Mouse (Mus musculus) embryonic facial prominence, embryonic 11.5 days (tissue): Measurements from ENCODE around the gene Gns. TPM values are rescaled to one million over a fixed set of nuclear protein-coding genes. Genes with fewer than 3 reads are reported as not detected.

Source experiments
- ATAC-seq: fragments of 200-750 bp; cut with Nextera tagmentation; replicated peaks from 2 replicates; pipeline ENCODE4 v1.8.0; 2017; ENCODE audit warnings: low read depth; ENCODE audit not compliant: insufficient number of reproducible peaks, low FRiP score, low TSS enrichment
- DNase-seq: peaks from one replicate; pipeline ENCODE4 v3.0.0-alpha.2; 2015; ENCODE audit warnings: low spot score
- H3K27ac ChIP-seq: fragments of 300-500 bp; sonication (generic); replicated peaks from 2 replicates; pipeline ENCODE4 v1.5.1; 2014; ENCODE audit warnings: mild to moderate bottlenecking, low read depth, low read length, control low read depth
- H3K27me3 ChIP-seq: fragments of 300-500 bp; sonication (generic); 2 replicates; pipeline ENCODE4 v1.6.1; 2014; ENCODE audit warnings: mild to moderate bottlenecking, low read length, moderate library complexity, mixed read lengths; ENCODE audit not compliant: control insufficient read depth, insufficient read depth
- H3K36me3 ChIP-seq: fragments of 300-500 bp; sonication (generic); replicated peaks from 2 replicates; pipeline ENCODE4 v1.6.1; 2014; ENCODE audit warnings: low read depth, mild to moderate bottlenecking, low read length, moderate library complexity, mixed read lengths; ENCODE audit not compliant: control insufficient read depth, insufficient read depth
- H3K4me1 ChIP-seq: fragments of 300-500 bp; sonication (generic); 2 replicates; pipeline ENCODE4 v1.6.1; 2014; ENCODE audit warnings: low read length, mixed read lengths; ENCODE audit not compliant: control insufficient read depth, insufficient read depth
- H3K4me2 ChIP-seq: fragments of 300-500 bp; sonication (generic); 2 replicates; pipeline ENCODE4 v1.6.1; 2014; ENCODE audit warnings: low read depth, mild to moderate bottlenecking, control low read depth, low read length, moderate library complexity
- H3K4me3 ChIP-seq: fragments of 300-500 bp; sonication (generic); 2 replicates; pipeline ENCODE4 v1.5.1; 2014; ENCODE audit warnings: low read depth, low read length, control low read depth
- H3K9ac ChIP-seq: fragments of 300-500 bp; sonication (generic); replicated peaks from 2 replicates; pipeline ENCODE4 v1.6.1; 2014; ENCODE audit warnings: mild to moderate bottlenecking, control low read depth, low read length
- H3K9me3 ChIP-seq: fragments of 300-500 bp; sonication (generic); replicated peaks from 2 replicates; pipeline ENCODE4 v1.6.1; 2016; ENCODE audit warnings: mild to moderate bottlenecking, low read length, inconsistent platforms, mixed read lengths; ENCODE audit not compliant: control insufficient read depth
- WGBS: fragments of 180-500 bp; shearing (Covaris S2); extraction: QIAGEN DNeasy Blood & Tissue Kit; methylation state at CpG from one replicate; pipeline ENCODE4 v1.1.7; 2014; 5-methylcytosine and 5-hydroxymethylcytosine counted together
- polyA plus RNA-seq: library from polyadenylated mRNA; unstranded; fragments of >200 nt; fragmentation: Nextera tagmentation; extraction: Ambion mirVana; gene quantifications from 2 replicates; pipeline ENCODE4 v1.2.1, GENCODE M21; 2014

Gene Gns
- polyA plus RNA-seq, 1 experiment from 2014 or later: 45.3 TPM

DNA sequence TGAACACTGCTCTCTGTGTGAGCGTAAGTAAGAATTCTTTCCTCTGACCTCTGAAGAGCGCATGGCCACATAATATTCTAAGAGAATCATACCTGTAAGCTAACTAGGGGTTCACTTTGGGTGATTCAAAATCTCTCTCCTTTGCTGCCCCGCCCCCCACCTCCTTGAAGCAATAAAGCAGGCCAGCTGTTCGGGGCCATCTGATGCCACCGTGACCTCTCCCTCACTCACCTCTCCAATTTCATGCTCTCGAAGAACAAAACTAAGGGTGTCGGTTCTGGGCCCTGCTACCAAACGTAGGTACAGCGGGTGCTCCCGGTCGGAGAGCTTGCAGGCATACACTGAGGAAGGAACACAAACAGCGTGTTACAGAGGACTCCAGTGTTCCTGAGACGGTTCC, 49.2 kb downstream of the Gns start:
- Histone ChIP-seq H3K4me3 (no peak overlapping the region), H3K27me3 (no peaks in the 10 kb centered on the region), H3K4me1 (no peaks in the 10 kb centered on the region), H3K27ac (no peak overlapping the region), H3K36me3 (peaks cover 3% of the 10 kb centered on the region), H3K9ac (no peak overlapping the region), H3K4me2 (no peak overlapping the region), H3K9me3 (no peaks in the 10 kb centered on the region)
- ATAC-seq: no peak
- whole genome bisulfite sequencing: 65% methylated on average over 13 of the region's 13 CpGs
- DNase-seq: no peak

DNA sequence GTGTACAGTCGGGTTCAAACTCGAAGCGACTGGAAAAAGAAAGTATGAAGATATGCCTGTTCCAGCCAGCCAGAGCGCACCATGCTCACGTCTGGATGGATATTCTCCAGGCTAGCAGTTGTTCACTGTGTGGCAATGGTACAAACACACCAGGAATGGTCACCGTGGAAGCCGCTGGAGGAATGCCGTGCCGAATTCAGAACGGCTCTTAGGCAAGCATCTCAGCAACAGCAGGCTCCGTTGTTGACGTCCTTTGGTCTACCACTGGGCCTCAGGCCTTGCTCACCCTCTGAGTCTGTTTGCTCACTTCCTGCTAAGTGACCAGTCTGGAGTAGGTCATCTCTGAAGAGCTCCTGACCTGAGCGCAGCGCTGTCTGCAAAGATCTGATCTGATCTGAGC, 53.9 kb downstream of the Gns start:
- no peaks in the 10 kb centered on the region for H3K36me3 ChIP-seq
- no peak overlapping the region for H3K4me3 ChIP-seq
- no peaks in the 10 kb centered on the region for H3K27me3 ChIP-seq
- H3K4me1 ChIP-seq: no peaks in the 10 kb centered on the region; the same call in 1 of the 2 replicates
- H3K27ac ChIP-seq: no peak overlapping the region
- WGBS: 86% methylated on average over 14 of the region's 14 CpGs
- no peak overlapping the region for H3K4me2 ChIP-seq
- H3K9me3 ChIP-seq: no peaks in the 10 kb centered on the region
- DNase-seq: no peak
- no peak overlapping the region for H3K9ac ChIP-seq
- ATAC-seq: no peak

DNA sequence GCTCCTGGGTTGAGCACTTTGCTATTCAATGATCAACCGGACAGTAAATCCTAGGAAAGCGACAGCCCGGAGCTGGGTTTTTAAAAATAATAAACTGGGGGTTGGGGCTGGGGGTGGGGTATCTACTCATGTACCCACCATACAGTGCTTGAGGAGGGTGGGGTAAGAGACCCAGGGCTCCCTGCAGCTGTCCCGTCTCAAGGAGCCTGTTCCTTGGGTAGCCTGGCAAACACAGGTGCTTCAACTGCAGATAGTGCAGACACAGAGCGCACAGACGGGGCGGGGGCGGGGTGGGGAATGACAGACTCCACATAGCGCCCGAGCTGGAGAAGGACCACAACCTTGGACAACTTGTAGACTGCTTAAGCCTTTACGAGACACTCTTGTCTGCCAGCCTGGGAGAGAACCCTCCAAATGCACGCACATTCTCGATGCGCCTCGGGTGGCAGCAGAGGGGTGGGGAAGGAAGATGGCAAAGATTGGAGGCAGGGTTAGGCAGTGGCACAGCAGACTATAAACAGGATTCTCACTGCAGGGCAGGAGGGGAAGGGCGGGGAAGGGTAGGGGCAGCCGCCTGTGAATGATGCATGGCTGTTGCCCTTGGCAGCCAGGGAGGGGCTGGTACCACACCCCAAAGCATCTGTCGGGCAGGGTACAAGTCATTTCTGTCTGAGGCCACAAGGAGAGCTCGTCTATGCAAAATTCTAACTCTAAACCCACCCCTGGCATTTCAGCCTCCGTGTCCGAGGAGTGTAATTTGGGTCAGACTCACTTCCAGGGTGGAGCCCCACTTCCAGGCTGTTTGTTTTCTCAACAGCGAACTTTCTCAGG, 55.0 kb downstream of the Gns start:
- Histone ChIP-seq H3K4me1 (no peaks in the 10 kb centered on the region; the same call in 1 of the 2 replicates), H3K9me3 (no peaks in the 10 kb centered on the region), H3K4me3 (no peak overlapping the region), H3K27me3 (no peaks in the 10 kb centered on the region), H3K9ac (no peak overlapping the region), H3K36me3 (no peaks in the 10 kb centered on the region), H3K27ac (no peak overlapping the region), H3K4me2 (no peak overlapping the region)
- DNase-seq (no peak), ATAC-seq (no peak)
- WGBS: 65% methylated on average over 22 of the region's 22 CpGs

- Histone ChIP-seq H3K4me2 (no peak overlapping the region), H3K4me3 (no peak overlapping the region), H3K9me3 (no peaks in the 10 kb centered on the region), H3K9ac (no peak overlapping the region), H3K36me3 (no peaks in the 10 kb centered on the region), H3K4me1 (no peaks in the 10 kb centered on the region; the same call in 1 of the 2 replicates), H3K27ac (no peak overlapping the region), H3K27me3 (no peaks in the 10 kb centered on the region)
- no peak for ATAC-seq
- WGBS: 93% methylated on average over 9 of the region's 9 CpGs
- no peak for DNase-seq
Observed at GRCm38 (mm10) chr10:121421023-121421422, 56.1 kb downstream of the Gns start.

DNA sequence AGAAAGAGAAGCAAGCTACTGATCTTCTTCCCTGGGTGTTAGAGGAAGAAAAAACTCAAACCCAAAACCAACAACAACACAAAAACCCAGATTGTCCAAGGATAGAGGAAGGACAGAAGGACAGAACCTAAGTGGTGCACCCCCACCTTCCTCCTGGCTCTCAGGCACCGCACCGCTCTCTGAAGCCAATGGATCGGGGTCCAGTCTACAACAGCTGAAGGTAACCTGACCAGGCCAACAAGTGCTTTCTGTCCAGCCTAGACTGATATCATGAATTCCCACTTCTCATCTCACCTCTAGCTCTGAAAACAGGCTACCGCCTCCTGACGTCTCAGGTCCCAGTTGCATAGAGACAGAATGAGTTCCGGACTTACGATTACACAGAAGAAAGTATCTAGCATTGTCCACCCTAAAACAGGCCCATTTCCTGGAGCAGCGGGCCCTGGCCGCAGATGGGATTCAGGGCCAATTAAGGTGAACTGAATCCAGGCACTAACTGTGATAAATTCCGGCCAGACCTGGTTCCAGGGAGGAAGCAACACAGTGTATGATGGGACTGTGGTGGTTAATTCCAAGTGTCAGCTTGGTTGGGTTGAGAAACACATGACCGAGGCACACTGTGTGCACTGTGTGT, 56.9 kb downstream of the Gns start:
- Histone ChIP-seq H3K4me1 (no peaks in the 10 kb centered on the region; the same call in 1 of the 2 replicates), H3K27ac (no peak overlapping the region), H3K4me3 (no peak overlapping the region), H3K9ac (no peak overlapping the region), H3K36me3 (no peaks in the 10 kb centered on the region), H3K27me3 (no peaks in the 10 kb centered on the region), H3K4me2 (no peak overlapping the region), H3K9me3 (no peaks in the 10 kb centered on the region)
- DNase-seq (no peak), ATAC-seq (no peak)
- WGBS: 89% methylated on average over 11 of the region's 11 CpGs

GRCm38 (mm10) chr10:121422294-121422693, 57.4 kb downstream of the Gns start:
- Histone ChIP-seq H3K9ac (no peak overlapping the region), H3K9me3 (no peaks in the 10 kb centered on the region), H3K4me3 (no peak overlapping the region), H3K27ac (no peak overlapping the region), H3K27me3 (no peaks in the 10 kb centered on the region), H3K36me3 (no peaks in the 10 kb centered on the region), H3K4me2 (no peak overlapping the region), H3K4me1 (no peaks in the 10 kb centered on the region; the same call in 1 of the 2 replicates)
- no peak for DNase-seq
- 95% methylated on average over 6 of the region's 6 CpGs for WGBS
- no peak for ATAC-seq

GRCm38 (mm10) chr10:121423541-121424349, 58.9 kb downstream of the Gns start:
- H3K27ac ChIP-seq: no peak overlapping the region
- H3K27me3 ChIP-seq: no peaks in the 10 kb centered on the region
- H3K9me3 ChIP-seq: no peaks in the 10 kb centered on the region
- no peaks in the 10 kb centered on the region; the same call in 1 of the 2 replicates for H3K4me1 ChIP-seq
- ATAC-seq (no peak), DNase-seq (no peak)
- no peaks in the 10 kb centered on the region for H3K36me3 ChIP-seq
- 73% methylated on average over 16 of the region's 16 CpGs for WGBS
- no peak overlapping the region for H3K4me3 ChIP-seq
- H3K4me2 ChIP-seq: no peak overlapping the region
- H3K9ac ChIP-seq: no peak overlapping the region
